Mouse (Mus musculus): ENCODE measurements around the gene Trap1. TPM values are rescaled to one million over a fixed set of nuclear protein-coding genes. Genes with fewer than 3 reads are reported as not detected.

Gene Trap1
- total RNA-seq, 1 experiment: 157 TPM

GRCm38 (mm10) chr16:4014040-4014668 is 63.5 kb downstream of the Trap1 start:
- TF ChIP-seq MAFK (IDR thresholded peaks at IDR 0.05; ENCODE audit: insufficient read depth, low read depth, low read length): 0 out of 2 replicates have a peak, but pooled peaks have one; percentile 3
- TF ChIP-seq ZNF384 (IDR thresholded peaks at IDR 0.05; ENCODE audit: low read depth, low read length): no peak
- DNase-seq (ENCODE audit: low read depth, low spot score): peak; percentile 52
- Histone ChIP-seq H3K4me3 (ENCODE audit: insufficient read depth in 1 of 2, low read depth in 1 of 2, low read length in 2 of 2, poor library complexity in 1 of 2, severe bottlenecking in 1 of 2) (no peak overlapping the region), H3K9me3 (ENCODE audit: control insufficient read depth, insufficient read depth, low read depth, low read length) (no peaks in the 10 kb centered on the region), H3K9ac (ENCODE audit: insufficient read depth, low read depth, low read length, poor library complexity, severe bottlenecking) (no peak overlapping the region), H3K36me3 (ENCODE audit: control insufficient read depth, insufficient read depth, low read length, poor library complexity, severe bottlenecking) (no peaks in the 10 kb centered on the region), H3K4me1 (ENCODE audit: control insufficient read depth in 2 of 2, insufficient read depth in 2 of 2, low read length in 2 of 2, poor library complexity in 1 of 2) (no peaks in the 10 kb centered on the region; a peak in 1 of 4 replicates), H3K27ac (ENCODE audit: insufficient read depth, low read depth, low read length, poor library complexity, severe bottlenecking) (no peak overlapping the region)
- in situ Hi-C loops (cut with MboI; ENCODE audit: low sequenced_read_pairs in 2 of 2, unreplicated experiment in 2 of 2): no loop called here

DNA sequence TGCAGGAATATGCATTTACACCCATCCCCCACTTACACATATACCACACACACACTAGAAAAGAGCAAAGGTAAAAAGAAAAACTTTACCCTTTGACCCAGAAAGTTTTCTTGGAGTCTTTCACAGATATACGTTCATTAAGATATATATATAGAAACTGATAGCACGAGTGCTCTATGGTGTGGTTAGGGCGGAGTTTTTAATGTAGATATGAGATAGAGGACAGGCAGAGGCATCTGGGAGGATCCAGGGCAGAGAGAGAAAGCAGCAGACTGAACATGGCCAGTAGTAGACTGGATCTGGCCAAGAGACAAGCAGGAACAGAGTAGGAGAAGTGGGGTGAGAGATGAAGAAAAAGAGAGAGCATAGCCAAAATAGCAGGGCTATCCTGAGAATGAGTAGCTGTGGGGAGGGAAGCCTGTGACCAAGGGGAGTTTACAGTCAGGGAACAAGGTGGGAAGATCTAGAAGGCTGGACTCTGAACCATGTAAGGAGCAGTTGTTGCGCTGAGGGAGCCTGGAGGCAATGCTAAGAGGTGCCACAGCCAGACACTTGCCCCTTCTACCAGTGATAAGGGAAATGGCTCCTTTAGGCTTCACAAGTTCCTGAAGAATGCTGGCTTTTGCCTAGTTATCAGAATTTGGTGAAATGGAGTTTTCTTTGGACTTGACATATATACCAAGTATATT is 64.6 kb downstream of the Trap1 start:
- in situ Hi-C loops (cut with MboI; ENCODE audit: low sequenced_read_pairs in 2 of 2, unreplicated experiment in 2 of 2): no loop called here
- Histone ChIP-seq H3K36me3 (ENCODE audit: control insufficient read depth, insufficient read depth, low read length, poor library complexity, severe bottlenecking) (no peaks in the 10 kb centered on the region), H3K9me3 (ENCODE audit: control insufficient read depth, insufficient read depth, low read depth, low read length) (no peaks in the 10 kb centered on the region), H3K9ac (ENCODE audit: insufficient read depth, low read depth, low read length, poor library complexity, severe bottlenecking) (no peak overlapping the region), H3K4me3 (ENCODE audit: insufficient read depth in 1 of 2, low read depth in 1 of 2, low read length in 2 of 2, poor library complexity in 1 of 2, severe bottlenecking in 1 of 2) (no peak overlapping the region), H3K4me1 (ENCODE audit: control insufficient read depth in 2 of 2, insufficient read depth in 2 of 2, low read length in 2 of 2, poor library complexity in 1 of 2) (no peaks in the 10 kb centered on the region; a peak in 1 of 4 replicates), H3K27ac (ENCODE audit: insufficient read depth, low read depth, low read length, poor library complexity, severe bottlenecking) (no peak overlapping the region)
- DNase-seq (ENCODE audit: low read depth, low spot score): no peak
- TF ChIP-seq ZNF384 (IDR thresholded peaks at IDR 0.05; ENCODE audit: low read depth, low read length) (no peak), MAFK (IDR thresholded peaks at IDR 0.05; ENCODE audit: insufficient read depth, low read depth, low read length) (no peak), ZC3H11A (IDR thresholded peaks at IDR 0.05; ENCODE audit: borderline replicate concordance, low read depth, low read length) (no peak), HCFC1 (IDR thresholded peaks at IDR 0.05; ENCODE audit: borderline replicate concordance, insufficient read depth, low read length) (no peak), CHD2 (IDR thresholded peaks at IDR 0.05; ENCODE audit: low read depth, low read length) (no peak)

- peak within 1 kb of the TSS; percentile 78 to 84 for H3K4me3 ChIP-seq (ENCODE audit: insufficient read depth in 1 of 2, low read depth in 1 of 2, low read length in 2 of 2, poor library complexity in 1 of 2, severe bottlenecking in 1 of 2)
- peak within 1 kb of the TSS; percentile 88 for H3K9ac ChIP-seq (ENCODE audit: insufficient read depth, low read depth, low read length, poor library complexity, severe bottlenecking)
- DNase-seq (ENCODE audit: low read depth, low spot score): peak; percentile 95
- TF ChIP-seq ZC3H11A (IDR thresholded peaks at IDR 0.05; ENCODE audit: borderline replicate concordance, low read depth, low read length): no peak; the same call in 1 of the 2 replicates
- peak; percentile 78 for TF ChIP-seq HCFC1 (IDR thresholded peaks at IDR 0.05; ENCODE audit: borderline replicate concordance, insufficient read depth, low read length)
- TF ChIP-seq ZNF384 (IDR thresholded peaks at IDR 0.05; ENCODE audit: low read depth, low read length): no peak
- no peak for TF ChIP-seq MAFK (IDR thresholded peaks at IDR 0.05; ENCODE audit: insufficient read depth, low read depth, low read length)
- no peak for TF ChIP-seq CHD2 (IDR thresholded peaks at IDR 0.05; ENCODE audit: low read depth, low read length)
- in situ Hi-C loops (cut with MboI; ENCODE audit: low sequenced_read_pairs in 2 of 2, unreplicated experiment in 2 of 2): no loop called here
- peaks cover 3 to 5% of the 10 kb centered on the region in 2 experiments; a peak in 3 of 4 replicates for H3K4me1 ChIP-seq (ENCODE audit: control insufficient read depth in 2 of 2, insufficient read depth in 2 of 2, low read length in 2 of 2, poor library complexity in 1 of 2)
- H3K27ac ChIP-seq (ENCODE audit: insufficient read depth, low read depth, low read length, poor library complexity, severe bottlenecking): peak within 1 kb of the TSS; percentile 50
- H3K9me3 ChIP-seq (ENCODE audit: control insufficient read depth, insufficient read depth, low read depth, low read length): no peaks in the 10 kb centered on the region
- H3K36me3 ChIP-seq (ENCODE audit: control insufficient read depth, insufficient read depth, low read length, poor library complexity, severe bottlenecking): peaks cover 12% of the 10 kb centered on the region
Observed at GRCm38 (mm10) chr16:4003489-4004398, 73.9 kb downstream of the Trap1 start, which contains the start of gene Slx4. Gene Slx4, minus strand, starts transcription at chr16:4003770.

Other genes with a start within 250 kb of the Trap1 start
- gene Olfr15, start 246.9 kb downstream of the Trap1 start, total RNA-seq (2012; rRNA removed): not detected in 2 replicates
- 0.85 and 1.0 TPM in 2 replicates for gene Zfp174, start 230.6 kb downstream of the Trap1 start, total RNA-seq (2012; rRNA removed)
- gene Naa60, start 205.5 kb downstream of the Trap1 start, total RNA-seq (2012; rRNA removed): 16.8 and 17.4 TPM in 2 replicates
- 8.7 and 10.7 TPM in 2 replicates for gene Zfp597, start 193.3 kb downstream of the Trap1 start, total RNA-seq (2012; rRNA removed)
- 1.1 TPM in 1 of 2 replicates, not detected in the other for gene Gm20695, start 193.2 kb downstream of the Trap1 start, total RNA-seq (2012; rRNA removed)
- 1.5 and 1.7 TPM in 2 replicates for gene 1700037C18Rik, start 169.1 kb downstream of the Trap1 start, total RNA-seq (2012; rRNA removed)
- 10.3 and 12.6 TPM in 2 replicates for gene Cluap1, start 169.0 kb downstream of the Trap1 start, total RNA-seq (2012; rRNA removed)
- 2.1 and 2.3 TPM in 2 replicates for gene Nlrc3, start 101.2 kb downstream of the Trap1 start, total RNA-seq (2012; rRNA removed)
- 36.9 and 40.5 TPM in 2 replicates for gene Slx4, start 74.1 kb downstream of the Trap1 start, total RNA-seq (2012; rRNA removed)
- 1.0 and 1.1 TPM in 2 replicates for gene Dnase1, start 40.9 kb downstream of the Trap1 start, total RNA-seq (2012; rRNA removed)
- gene Crebbp, start 136.2 kb upstream of the Trap1 start, total RNA-seq (2012; rRNA removed): 25.3 and 26.8 TPM in 2 replicates

All from ES-E14 (cell line).